Comparison of ENCODE assay signal across 23 mouse cellular contexts in the genomic region with DNA sequence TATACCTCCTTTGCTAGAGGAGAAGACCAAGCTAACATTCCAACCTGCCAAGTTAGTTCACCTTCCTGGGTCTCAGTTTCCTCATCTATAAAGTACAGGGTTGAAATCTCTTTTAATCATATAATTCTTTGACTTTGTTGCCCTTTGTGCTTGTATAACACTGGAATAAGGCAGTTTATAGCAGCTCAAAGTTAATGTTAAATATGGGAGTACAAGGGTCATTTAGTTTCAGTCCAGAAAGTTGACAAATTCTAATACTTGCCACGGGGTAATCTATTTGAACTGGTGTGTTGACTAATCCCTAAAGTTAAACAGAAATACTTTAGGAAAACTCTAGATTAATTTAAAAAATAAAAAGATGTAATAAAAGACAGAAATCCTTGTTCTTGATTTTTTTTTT. TPM values are rescaled to one million over a fixed set of nuclear protein-coding genes. Genes with fewer than 3 reads are reported as not detected.
DNase-seq lines count a peak whose midpoint lies in the region; ATAC-seq and TF ChIP-seq lines count a peak whose summit lies in the region.
"Had no signal": no experiment of that assay in that cellular context is flagged by ENCODE, and none has a peak within 500 bp of the region (broad histone marks: within the 10 kb centered on the region; RNA-seq: fewer than 3 reads in every experiment).

No protein-coding gene starts in this region.

- H3K4me3 ChIP-seq in liver, postnatal 0 days (ENCODE audit: low read depth, low read length) = no peak overlapping the region
- H3K4me3 ChIP-seq in liver, embryonic 12.5 days = no peak overlapping the region
- no peak overlapping the region; the same call in 1 of the 2 replicates for H3K4me3 ChIP-seq in intestine, postnatal 0 days (ENCODE audit: low read depth, low read length)
- no peak overlapping the region for H3K4me3 ChIP-seq in forebrain, embryonic 10.5 days
- H3K4me3 ChIP-seq: gastrocnemius, adult 2 months; heart, embryonic 10.5 days; heart, embryonic 13.5 days; hindbrain, embryonic 12.5 days; hindbrain, embryonic 15.5 days had no signal

- DNase-seq in kidney, adult 9 months = peak; percentile 52
- DNase-seq in kidney, postnatal 25 days = no peak
- DNase-seq in liver, postnatal 0 days = no peak
- no peak for DNase-seq in spleen, postnatal 14 days (ENCODE audit: low spot score in 2 of 2)
- DNase-seq in forebrain, embryonic 10.5 days (ENCODE audit: extremely low spot score, low spot score) = no peak
- DNase-seq: adrenal gland, postnatal 10 days; adrenal gland, postnatal 36 days; B cell, adult 2 months; forebrain, postnatal 0 days; gastrocnemius, adult 2 months; gastrocnemius, postnatal 14 days; heart, adult 11 months; heart, postnatal 14 days had no signal

- ATAC-seq in liver, postnatal 0 days = peak; percentile 88
- ATAC-seq in liver, embryonic 12.5 days = no peak
- ATAC-seq in intestine, postnatal 0 days = peak; percentile 84
- ATAC-seq: forebrain, embryonic 14.5 days; forebrain, postnatal 0 days; Patski had no signal

- peak overlapping the region; percentile 82 for H3K27ac ChIP-seq in liver, postnatal 0 days (ENCODE audit: low read depth)
- H3K27ac ChIP-seq in liver, embryonic 12.5 days = no peak overlapping the region
- peak overlapping the region; percentile 91 for H3K27ac ChIP-seq in intestine, postnatal 0 days (ENCODE audit: low read depth, low read length)
- H3K27ac ChIP-seq in forebrain, embryonic 10.5 days = no peak overlapping the region
- H3K27ac ChIP-seq: gastrocnemius, adult 2 months; heart, embryonic 10.5 days; heart, embryonic 13.5 days; hindbrain, embryonic 12.5 days; hindbrain, embryonic 15.5 days had no signal

- WGBS in liver, postnatal 0 days (ENCODE audit: insufficient replicate concordance) = 53% methylated on average over 1 of the region's 1 CpGs
- 54% methylated on average over 1 of the region's 1 CpGs for WGBS in liver, embryonic 12.5 days (ENCODE audit: insufficient replicate concordance)
- 27% methylated on average over 1 of the region's 1 CpGs for WGBS in intestine, postnatal 0 days
- 89% methylated on average over 1 of the region's 1 CpGs for WGBS in forebrain, embryonic 10.5 days

- H3K4me2 ChIP-seq in liver, postnatal 0 days (ENCODE audit: low read depth, low read length) = peak overlapping the region; percentile 31
- no peak overlapping the region for H3K4me2 ChIP-seq in liver, embryonic 12.5 days
- H3K4me2 ChIP-seq in intestine, postnatal 0 days (replicated peaks; ENCODE audit: low read depth) = peak overlapping the region; percentile 46; the same call in 1 of the 2 replicates
- H3K4me2 ChIP-seq: heart, embryonic 13.5 days; hindbrain, embryonic 12.5 days; hindbrain, embryonic 15.5 days had no signal

- no peak overlapping the region for H3K9ac ChIP-seq in liver, postnatal 0 days (replicated peaks)
- no peak overlapping the region for H3K9ac ChIP-seq in liver, embryonic 12.5 days
- H3K9ac ChIP-seq in intestine, postnatal 0 days (ENCODE audit: low read depth, low read length) = no peak overlapping the region
- H3K9ac ChIP-seq: forebrain, postnatal 0 days; heart, embryonic 13.5 days; hindbrain, embryonic 12.5 days; hindbrain, embryonic 15.5 days had no signal

- H3K4me1 ChIP-seq in liver, postnatal 0 days (ENCODE audit: insufficient read depth) = no peaks in the 10 kb centered on the region
- peaks cover 5% of the 10 kb centered on the region; the same call in 1 of the 2 replicates for H3K4me1 ChIP-seq in liver, embryonic 12.5 days
- 0 out of 2 replicates have a peak, but pooled peaks cover 3% of the 10 kb centered on the region for H3K4me1 ChIP-seq in intestine, postnatal 0 days (replicated peaks; ENCODE audit: control insufficient read depth, insufficient read depth, low read length)
- H3K4me1 ChIP-seq in forebrain, embryonic 10.5 days = no peaks in the 10 kb centered on the region
- H3K4me1 ChIP-seq: heart, embryonic 13.5 days; hindbrain, embryonic 12.5 days; hindbrain, embryonic 15.5 days had no signal

- H3K9me3 ChIP-seq in liver, postnatal 0 days (ENCODE audit: low read length) = peaks cover 7% of the 10 kb centered on the region
- H3K9me3 ChIP-seq in liver, embryonic 12.5 days (replicated peaks) = peaks cover 4% of the 10 kb centered on the region; the same call in 1 of the 2 replicates
- peaks cover 7% of the 10 kb centered on the region; the same call in 1 of the 2 replicates for H3K9me3 ChIP-seq in intestine, postnatal 0 days (ENCODE audit: control insufficient read depth)
- peaks cover 14% of the 10 kb centered on the region; the same call in 1 of the 2 replicates for H3K9me3 ChIP-seq in forebrain, embryonic 10.5 days
- H3K9me3 ChIP-seq: heart, embryonic 10.5 days; hindbrain, embryonic 15.5 days had no signal

- no peaks in the 10 kb centered on the region for H3K27me3 ChIP-seq in liver, postnatal 0 days (ENCODE audit: insufficient read depth, low read length)
- no peaks in the 10 kb centered on the region for H3K27me3 ChIP-seq in liver, embryonic 12.5 days (replicated peaks)
- H3K27me3 ChIP-seq in intestine, postnatal 0 days (replicated peaks; ENCODE audit: control insufficient read depth, insufficient read depth, low read length) = no peaks in the 10 kb centered on the region
- no peaks in the 10 kb centered on the region for H3K27me3 ChIP-seq in forebrain, embryonic 10.5 days (ENCODE audit: poor library complexity, severe bottlenecking)
- H3K27me3 ChIP-seq: CH12.LX; heart, embryonic 13.5 days; hindbrain, embryonic 12.5 days; hindbrain, embryonic 15.5 days had no signal

- no peak for TF ChIP-seq CTCF in liver, postnatal 0 days (IDR thresholded peaks at IDR 0.05; ENCODE audit: low read depth)
- no peak for TF ChIP-seq CTCF in intestine, postnatal 0 days (IDR thresholded peaks at IDR 0.05; ENCODE audit: low read depth)

- 0 out of 2 replicates have a peak, but pooled peaks cover 5% of the 10 kb centered on the region for H3K36me3 ChIP-seq in liver, postnatal 0 days (replicated peaks; ENCODE audit: insufficient read depth, low read length)
- H3K36me3 ChIP-seq in liver, embryonic 12.5 days = peaks cover 3% of the 10 kb centered on the region; the same call in 1 of the 2 replicates
- no peaks in the 10 kb centered on the region; the same call in 1 of the 2 replicates for H3K36me3 ChIP-seq in intestine, postnatal 0 days (ENCODE audit: control insufficient read depth, insufficient read depth)
- peaks cover 6% of the 10 kb centered on the region for H3K36me3 ChIP-seq in forebrain, embryonic 10.5 days (replicated peaks)
- H3K36me3 ChIP-seq: G1E; hindbrain, embryonic 12.5 days; hindbrain, embryonic 15.5 days had no signal

- no peak for TF ChIP-seq EP300 in liver, postnatal 0 days (IDR thresholded peaks at IDR 0.05; ENCODE audit: low read depth)

RNA-seq across cellular contexts. Expression of a gene that starts 35.7 kb away (rescaled TPM):
- 1.9 and 2.0 TPM in 2 replicates for polyA plus RNA-seq in liver, postnatal 0 days (2015; fragmentation: Nextera tagmentation; extraction: Ambion mirVana)
- polyA plus RNA-seq in liver, embryonic 12.5 days (2016; fragmentation: Nextera tagmentation; extraction: Ambion mirVana) = 2.4 and 3.1 TPM in 2 replicates
- 4.3 and 4.8 TPM in 2 replicates for polyA plus RNA-seq in intestine, postnatal 0 days (2015; fragmentation: Nextera tagmentation; extraction: Ambion mirVana)
- 5.1 and 5.7 TPM in 2 replicates for polyA plus RNA-seq in forebrain, embryonic 10.5 days (2016; fragmentation: Nextera tagmentation; extraction: Ambion mirVana)
- polyA plus RNA-seq: G1E, Patski had no signal

Comparison
In these comparisons a context has a peak if more than half of its experiments do, and no peak if none do; other contexts are left out.
1. H3K27ac ChIP-seq: peak in liver, postnatal 0 days (single experiment) and intestine, postnatal 0 days (single experiment); none in liver, embryonic 12.5 days (single experiment) and forebrain, embryonic 10.5 days (single experiment).